Mouse (Mus musculus) midbrain, embryonic 11.5 days (tissue): ENCODE measurements around the gene Leprot. TPM values are rescaled to one million over a fixed set of nuclear protein-coding genes. Genes with fewer than 3 reads are reported as not detected.

Experiments used
- ATAC-seq: fragments of 200-750 bp; cut with Nextera tagmentation; 2 replicates; pipeline ENCODE4 v1.8.0; 2017; ENCODE audit warnings: moderate TSS enrichment, moderate library complexity; ENCODE audit not compliant: low FRiP score
- DNase-seq: peaks from one replicate; pipeline ENCODE4 v3.0.0; 2015; ENCODE audit warnings: low spot score; ENCODE audit errors: missing footprints
- H3K27ac ChIP-seq: fragments of 300-500 bp; sonication (generic); 2 replicates; pipeline ENCODE4 v1.5.1; 2014; ENCODE audit warnings: low read depth, low read length
- H3K27me3 ChIP-seq: fragments of 300-500 bp; sonication (generic); 2 replicates; pipeline ENCODE4 v1.6.1; 2014; ENCODE audit warnings: mild to moderate bottlenecking, low read length, moderate library complexity, mixed read lengths; ENCODE audit not compliant: control insufficient read depth, insufficient read depth
- H3K36me3 ChIP-seq: fragments of 300-500 bp; sonication (generic); 2 replicates; pipeline ENCODE4 v1.6.1; 2014; ENCODE audit warnings: mild to moderate bottlenecking, low read length, moderate library complexity, mixed read lengths; ENCODE audit not compliant: control insufficient read depth, insufficient read depth
- H3K4me1 ChIP-seq: fragments of 300-500 bp; sonication (generic); 2 replicates; pipeline ENCODE4 v1.6.1; 2014; ENCODE audit warnings: low read length; ENCODE audit not compliant: control insufficient read depth, insufficient read depth
- H3K4me2 ChIP-seq: fragments of 300-500 bp; sonication (generic); 2 replicates; pipeline ENCODE4 v1.6.1; 2014; ENCODE audit warnings: mild to moderate bottlenecking, moderate library complexity
- H3K4me3 ChIP-seq: fragments of 300-500 bp; sonication (generic); 2 replicates; pipeline ENCODE4 v1.5.1; 2014; ENCODE audit warnings: low read depth, low read length
- H3K9ac ChIP-seq: fragments of 300-500 bp; sonication (generic); 2 replicates; pipeline ENCODE4 v1.6.1; 2014; ENCODE audit warnings: low read length
- H3K9me3 ChIP-seq: fragments of 300-500 bp; sonication (generic); 2 replicates; pipeline ENCODE4 v1.6.1; 2016; ENCODE audit warnings: low read length; ENCODE audit not compliant: control insufficient read depth
- WGBS: fragments of 180-500 bp; shearing (Covaris S2); extraction: QIAGEN DNeasy Blood & Tissue Kit; methylation state at CpG from one replicate; pipeline ENCODE4 v1.1.7; 2014; 5-methylcytosine and 5-hydroxymethylcytosine counted together
- polyA plus RNA-seq: library from polyadenylated mRNA; unstranded; fragments of >200 nt; fragmentation: Nextera tagmentation; extraction: Ambion mirVana; gene quantifications from 2 replicates; pipeline ENCODE4 v1.2.1, GENCODE M21; 2014

The Leprot gene
- polyA plus RNA-seq, 1 experiment from 2014 or later: 73.7 TPM

- no peak overlapping the region for H3K27ac ChIP-seq
Measured at GRCm38 (mm10) chr4:101697236-101697635, 49.7 kb downstream of the Leprot start.

GRCm38 (mm10) chr4:101699423-101699822 is 51.9 kb downstream of the Leprot start:
- H3K4me3 ChIP-seq: no peak overlapping the region
- ATAC-seq: no peak

More at GRCm38 (mm10) chr4:101697236-101697635, 49.7 kb downstream of the Leprot start:
- Histone ChIP-seq H3K9me3 (no peaks in the 10 kb centered on the region), H3K36me3 (no peaks in the 10 kb centered on the region), H3K4me3 (no peak overlapping the region), H3K4me2 (no peak overlapping the region), H3K27me3 (no peaks in the 10 kb centered on the region), H3K9ac (no peak overlapping the region), H3K4me1 (no peaks in the 10 kb centered on the region)
- 87% methylated on average over 3 of the region's 3 CpGs for WGBS
- DNase-seq (no peak), ATAC-seq (no peak)

GRCm38 (mm10) chr4:101700892-101701640 is 53.5 kb downstream of the Leprot start:
- no peaks in the 10 kb centered on the region for H3K27me3 ChIP-seq
- DNase-seq (no peak), ATAC-seq (no peak)

More at GRCm38 (mm10) chr4:101699423-101699822, 51.9 kb downstream of the Leprot start:
- DNase-seq: no peak
- H3K36me3 ChIP-seq: no peaks in the 10 kb centered on the region
- no peak overlapping the region for H3K9ac ChIP-seq
- no peaks in the 10 kb centered on the region for H3K4me1 ChIP-seq
- no peak overlapping the region for H3K4me2 ChIP-seq
- H3K9me3 ChIP-seq: no peaks in the 10 kb centered on the region
- H3K27ac ChIP-seq: no peak overlapping the region
- 96% methylated on average over 1 of the region's 1 CpGs for WGBS
- no peaks in the 10 kb centered on the region for H3K27me3 ChIP-seq

GRCm38 (mm10) chr4:101705325-101705724 is 57.8 kb downstream of the Leprot start:
- 86% methylated on average over 9 of the region's 9 CpGs for WGBS

More at GRCm38 (mm10) chr4:101700892-101701640, 53.5 kb downstream of the Leprot start:
- no peaks in the 10 kb centered on the region for H3K9me3 ChIP-seq
- H3K27ac ChIP-seq: no peak overlapping the region
- H3K36me3 ChIP-seq: no peaks in the 10 kb centered on the region
- no peak overlapping the region for H3K4me3 ChIP-seq
- no peaks in the 10 kb centered on the region for H3K4me1 ChIP-seq
- no peak overlapping the region for H3K9ac ChIP-seq
- 90% methylated on average over 14 of the region's 14 CpGs for WGBS
- H3K4me2 ChIP-seq: no peak overlapping the region

GRCm38 (mm10) chr4:101707234-101707633 is 59.7 kb downstream of the Leprot start:
- H3K9me3 ChIP-seq: no peaks in the 10 kb centered on the region
- H3K4me3 ChIP-seq: no peak overlapping the region
- no peaks in the 10 kb centered on the region for H3K36me3 ChIP-seq
- H3K4me2 ChIP-seq: no peak overlapping the region
- ATAC-seq (no peak), DNase-seq (no peak)
- 73% methylated on average over 2 of the region's 2 CpGs for WGBS
- no peak overlapping the region for H3K9ac ChIP-seq
- no peaks in the 10 kb centered on the region for H3K27me3 ChIP-seq
- H3K4me1 ChIP-seq: no peaks in the 10 kb centered on the region
- H3K27ac ChIP-seq: no peak overlapping the region

More at GRCm38 (mm10) chr4:101705325-101705724, 57.8 kb downstream of the Leprot start:
- no peak for ATAC-seq
- H3K9me3 ChIP-seq: no peaks in the 10 kb centered on the region
- no peak overlapping the region for H3K9ac ChIP-seq
- no peak overlapping the region for H3K4me3 ChIP-seq
- no peak overlapping the region for H3K27ac ChIP-seq
- H3K27me3 ChIP-seq: no peaks in the 10 kb centered on the region
- no peaks in the 10 kb centered on the region for H3K4me1 ChIP-seq
- H3K36me3 ChIP-seq: no peaks in the 10 kb centered on the region
- H3K4me2 ChIP-seq: no peak overlapping the region
- no peak for DNase-seq

GRCm38 (mm10) chr4:101707953-101708352 is 60.4 kb downstream of the Leprot start:
- Histone ChIP-seq H3K4me3 (no peak overlapping the region), H3K4me1 (no peaks in the 10 kb centered on the region), H3K27me3 (no peaks in the 10 kb centered on the region), H3K9ac (no peak overlapping the region), H3K9me3 (no peaks in the 10 kb centered on the region), H3K27ac (no peak overlapping the region), H3K4me2 (no peak overlapping the region), H3K36me3 (no peaks in the 10 kb centered on the region)
- ATAC-seq (no peak), DNase-seq (no peak)
- WGBS: 81% methylated on average over 3 of the region's 3 CpGs

Other genes starting within 250 kb of the Leprot start
- 10.8 and 12.7 TPM in 2 replicates for gene Ak4, start 228.4 kb upstream of the Leprot start, polyA plus RNA-seq
- gene Dnajc6, start 151.1 kb upstream of the Leprot start, polyA plus RNA-seq: 4.3 and 5.2 TPM in 2 replicates
- gene Lepr, start 69.7 kb downstream of the Leprot start, polyA plus RNA-seq: 1.6 and 3.0 TPM in 2 replicates
- not detected in 2 replicates for gene B020004J07Rik, start 196.3 kb downstream of the Leprot start, polyA plus RNA-seq
- gene C130073F10Rik, start 246.1 kb downstream of the Leprot start, polyA plus RNA-seq: not detected in 2 replicates